Mouse (Mus musculus): ENCODE data around the gene Hist1h4a.

DNA sequence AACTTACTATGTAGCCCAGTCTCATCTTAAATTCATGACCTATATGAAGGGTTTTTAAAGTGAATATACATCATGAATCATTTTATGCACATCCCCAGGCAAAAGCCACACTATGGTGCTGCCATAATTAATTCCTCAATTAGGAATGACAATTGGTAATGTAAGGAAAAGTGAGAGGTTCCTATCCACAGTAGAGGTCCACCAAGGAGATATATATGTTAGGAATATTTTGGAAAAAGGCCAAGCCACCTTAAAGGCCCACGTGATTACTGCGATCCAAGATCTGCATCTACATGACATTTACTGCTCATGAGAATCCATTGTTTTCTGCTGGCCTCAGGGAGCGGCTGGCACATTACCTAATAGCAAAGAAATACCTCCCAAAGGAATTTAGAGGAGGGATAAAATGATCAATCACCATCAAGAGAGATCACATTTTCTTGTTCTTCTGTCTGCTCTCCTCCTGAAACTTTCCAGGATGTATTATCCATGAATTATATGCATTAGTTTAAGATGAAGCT, 1.7 kb downstream of the Hist1h4a start:
- TF ChIP-seq CTCF (conservative IDR thresholded peaks at IDR 0.05; ENCODE audit: insufficient read depth, insufficient read length, low read depth, low read length) (no peak), POLR2A (IDR thresholded peaks at IDR 0.05; ENCODE audit: low read depth, low read length) (no peak)
